Mouse (Mus musculus): ENCODE data around the gene Smg9. TPM values are rescaled to one million over a fixed set of nuclear protein-coding genes. Genes with fewer than 3 reads are reported as not detected.

Smg9 gene
- polyA plus RNA-seq, 1 experiment, result 34.9 TPM

DNA sequence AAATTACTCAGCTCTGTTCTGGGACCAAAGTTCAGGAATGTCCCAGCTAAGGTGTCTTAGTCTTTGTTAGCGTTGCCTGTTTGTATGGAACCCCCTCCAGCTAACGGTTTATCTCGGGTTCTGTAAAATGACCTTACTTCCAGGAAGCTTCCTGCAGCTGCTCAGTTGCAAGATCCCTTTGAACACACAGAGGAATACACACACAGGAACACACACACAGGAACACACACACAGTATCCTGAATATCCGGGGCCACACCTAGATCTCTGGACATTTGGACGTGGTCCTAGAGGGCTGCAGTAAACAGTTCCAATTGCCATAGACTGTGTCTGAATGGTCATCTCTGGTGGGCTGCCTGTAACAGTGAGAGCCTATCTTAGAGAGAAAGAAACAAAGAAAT is 56.3 kb downstream of the Smg9 start:
- Histone ChIP-seq H3K4me1 (ENCODE audit: control insufficient read depth, insufficient read depth, low read length) (0 out of 2 replicates have a peak, but pooled peaks cover 3% of the 10 kb centered on the region), H3K4me3 (ENCODE audit: insufficient read depth, low read depth, low read length) (no peak overlapping the region), H3K36me3 (ENCODE audit: control insufficient read depth, insufficient read depth, low read length) (no peaks in the 10 kb centered on the region), H3K27me3 (replicated peaks; ENCODE audit: control insufficient read depth, insufficient read depth, low read length) (no peaks in the 10 kb centered on the region), H3K27ac (ENCODE audit: insufficient read depth, low read depth, low read length) (peak overlapping the region; percentile 46)
- 68% methylated on average over 5 of the region's 5 CpGs for WGBS
- TF ChIP-seq CTCF (conservative IDR thresholded peaks at IDR 0.05; ENCODE audit: insufficient read depth, insufficient read length, low read depth, low read length) (no peak), POLR2A (IDR thresholded peaks at IDR 0.05; ENCODE audit: low read depth, low read length) (no peak)
- peak; percentile 72 for DNase-seq

DNA sequence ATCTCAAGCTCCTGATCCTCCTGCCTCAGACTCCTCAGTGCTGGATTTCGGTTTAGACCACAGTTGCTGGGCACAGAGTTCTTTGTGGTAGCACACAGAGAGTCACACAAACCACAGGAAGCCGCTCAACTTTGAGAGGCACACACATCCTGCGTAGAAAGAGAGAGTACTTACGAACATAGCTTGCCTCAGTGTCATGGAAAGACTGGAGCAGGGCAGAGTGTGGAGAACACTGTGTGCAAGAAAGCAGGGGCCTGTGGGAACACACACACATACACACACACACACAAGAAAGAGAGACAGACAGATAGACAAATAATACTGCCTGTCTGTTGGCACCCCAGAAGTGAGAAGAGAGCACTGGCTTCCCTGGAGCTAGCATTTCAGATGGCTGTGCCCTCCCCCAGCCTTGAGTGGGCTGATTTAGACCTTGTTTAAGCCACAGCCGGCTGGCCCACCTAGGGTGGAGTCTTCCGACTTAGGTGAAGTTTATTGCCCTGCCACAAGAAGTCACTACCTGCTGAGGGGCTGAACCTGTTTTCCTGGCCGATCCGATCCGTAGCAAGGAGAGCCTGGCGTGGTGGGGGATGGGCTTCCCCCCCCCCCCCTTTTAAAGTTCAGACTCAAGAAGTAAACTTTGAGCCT is 58.4 kb downstream of the Smg9 start:
- H3K27me3 ChIP-seq (replicated peaks; ENCODE audit: control insufficient read depth, insufficient read depth, low read length), result no peaks in the 10 kb centered on the region
- DNase-seq, result no peak
- H3K27ac ChIP-seq (ENCODE audit: insufficient read depth, low read depth, low read length), result no peak overlapping the region
- 71% methylated on average over 10 of the region's 10 CpGs for WGBS
- TF ChIP-seq POLR2A (IDR thresholded peaks at IDR 0.05; ENCODE audit: low read depth, low read length) (no peak), CTCF (conservative IDR thresholded peaks at IDR 0.05; ENCODE audit: insufficient read depth, insufficient read length, low read depth, low read length) (no peak)
- no peak overlapping the region for H3K4me3 ChIP-seq (ENCODE audit: insufficient read depth, low read depth, low read length)
- no peaks in the 10 kb centered on the region for H3K36me3 ChIP-seq (ENCODE audit: control insufficient read depth, insufficient read depth, low read length)
- 0 out of 2 replicates have a peak, but pooled peaks cover 11% of the 10 kb centered on the region for H3K4me1 ChIP-seq (ENCODE audit: control insufficient read depth, insufficient read depth, low read length)

DNA sequence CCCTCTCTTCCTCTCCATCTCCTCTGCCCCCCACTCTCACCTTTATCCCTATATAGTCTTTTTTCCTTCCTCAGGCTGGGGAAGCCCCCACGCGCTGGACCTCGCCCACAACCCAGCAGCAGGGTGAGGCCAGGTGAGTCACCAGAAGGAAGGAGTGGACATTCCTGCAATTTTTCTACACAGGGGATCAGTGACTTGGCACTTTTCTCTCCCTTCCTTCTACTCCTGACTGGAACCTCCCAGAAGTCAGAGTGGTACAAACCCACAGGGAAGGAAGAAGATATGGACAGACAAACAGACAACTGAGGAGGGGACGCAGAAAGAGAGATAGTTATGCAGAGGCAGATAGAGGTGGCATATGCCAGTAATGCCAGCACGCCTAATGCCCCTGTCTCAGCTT is 60.0 kb downstream of the Smg9 start:
- no peaks in the 10 kb centered on the region for H3K27me3 ChIP-seq (replicated peaks; ENCODE audit: control insufficient read depth, insufficient read depth, low read length)
- H3K36me3 ChIP-seq (ENCODE audit: control insufficient read depth, insufficient read depth, low read length), result no peaks in the 10 kb centered on the region
- 53% methylated on average over 5 of the region's 5 CpGs for WGBS
- H3K4me3 ChIP-seq (ENCODE audit: insufficient read depth, low read depth, low read length), result no peak overlapping the region
- H3K27ac ChIP-seq (ENCODE audit: insufficient read depth, low read depth, low read length), result peak overlapping the region; percentile 6; the same call in 1 of the 2 replicates
- no peak for TF ChIP-seq CTCF (conservative IDR thresholded peaks at IDR 0.05; ENCODE audit: insufficient read depth, insufficient read length, low read depth, low read length)
- no peak for TF ChIP-seq POLR2A (IDR thresholded peaks at IDR 0.05; ENCODE audit: low read depth, low read length)
- H3K4me1 ChIP-seq (ENCODE audit: control insufficient read depth, insufficient read depth, low read length), result 0 out of 2 replicates have a peak, but pooled peaks cover 11% of the 10 kb centered on the region
- DNase-seq, result no peak

GRCm38 (mm10) chr7:24459843-24460242 is 60.4 kb downstream of the Smg9 start:
- H3K4me1 ChIP-seq (ENCODE audit: control insufficient read depth, insufficient read depth, low read length), result 0 out of 2 replicates have a peak, but pooled peaks cover 11% of the 10 kb centered on the region
- H3K4me3 ChIP-seq (ENCODE audit: insufficient read depth, low read depth, low read length), result no peak overlapping the region
- TF ChIP-seq CTCF (conservative IDR thresholded peaks at IDR 0.05; ENCODE audit: insufficient read depth, insufficient read length, low read depth, low read length), result no peak
- no peak for TF ChIP-seq POLR2A (IDR thresholded peaks at IDR 0.05; ENCODE audit: low read depth, low read length)
- 39% methylated on average over 3 of the region's 3 CpGs for WGBS
- no peaks in the 10 kb centered on the region for H3K27me3 ChIP-seq (replicated peaks; ENCODE audit: control insufficient read depth, insufficient read depth, low read length)
- no peaks in the 10 kb centered on the region for H3K36me3 ChIP-seq (ENCODE audit: control insufficient read depth, insufficient read depth, low read length)
- DNase-seq, result peak; percentile 50
- H3K27ac ChIP-seq (ENCODE audit: insufficient read depth, low read depth, low read length), result peak overlapping the region; percentile 6; the same call in 1 of the 2 replicates

GRCm38 (mm10) chr7:24461376-24462051 is 62.1 kb downstream of the Smg9 start:
- peak overlapping the region; percentile 65 for H3K27ac ChIP-seq (ENCODE audit: insufficient read depth, low read depth, low read length)
- TF ChIP-seq CTCF (conservative IDR thresholded peaks at IDR 0.05; ENCODE audit: insufficient read depth, insufficient read length, low read depth, low read length), result no peak
- no peak for TF ChIP-seq POLR2A (IDR thresholded peaks at IDR 0.05; ENCODE audit: low read depth, low read length)
- H3K36me3 ChIP-seq (ENCODE audit: control insufficient read depth, insufficient read depth, low read length), result no peaks in the 10 kb centered on the region
- no peaks in the 10 kb centered on the region for H3K27me3 ChIP-seq (replicated peaks; ENCODE audit: control insufficient read depth, insufficient read depth, low read length)
- DNase-seq, result peak; percentile 93
- H3K4me3 ChIP-seq (ENCODE audit: insufficient read depth, low read depth, low read length), result no peak overlapping the region
- 17% methylated on average over 14 of the region's 14 CpGs for WGBS
- H3K4me1 ChIP-seq (ENCODE audit: control insufficient read depth, insufficient read depth, low read length), result 0 out of 2 replicates have a peak, but pooled peaks cover 11% of the 10 kb centered on the region

- Histone ChIP-seq H3K4me3 (ENCODE audit: insufficient read depth, low read depth, low read length) (peak within 1 kb of the TSS; percentile 37), H3K4me1 (ENCODE audit: control insufficient read depth, insufficient read depth, low read length) (0 out of 2 replicates have a peak, but pooled peaks cover 11% of the 10 kb centered on the region), H3K27me3 (replicated peaks; ENCODE audit: control insufficient read depth, insufficient read depth, low read length) (no peaks in the 10 kb centered on the region), H3K36me3 (ENCODE audit: control insufficient read depth, insufficient read depth, low read length) (no peaks in the 10 kb centered on the region), H3K27ac (ENCODE audit: insufficient read depth, low read depth, low read length) (peak within 1 kb of the TSS; percentile 70)
- 3% methylated on average over 27 of the region's 27 CpGs for WGBS
- peak; percentile 69 for DNase-seq
- no peak for TF ChIP-seq CTCF (conservative IDR thresholded peaks at IDR 0.05; ENCODE audit: insufficient read depth, insufficient read length, low read depth, low read length)
- TF ChIP-seq POLR2A (IDR thresholded peaks at IDR 0.05; ENCODE audit: low read depth, low read length), result no peak
Observed at GRCm38 (mm10) chr7:24462388-24463319, 63.2 kb downstream of the Smg9 start, which contains the start of gene Plaur. TSS of gene Plaur (plus strand) at chr7:24462484.
